Mouse (Mus musculus) forebrain, embryonic 16.5 days (tissue): ENCODE measurements around the gene Ttc30b. TPM values are rescaled to one million over a fixed set of nuclear protein-coding genes. Genes with fewer than 3 reads are reported as not detected.
"Not testable (repeated sequence)": the region's sequence is repeated elsewhere in the genome, so short reads cannot be mapped to it uniquely, and the experiment has no call there.

Experiments used
- ATAC-seq: fragments of 200-750 bp; cut with Nextera tagmentation; 2 replicates; pipeline ENCODE4 v1.8.0; 2017; ENCODE audit warnings: mild to moderate bottlenecking, moderate library complexity
- H3K27ac ChIP-seq: fragments of 300-500 bp; sonication (generic); 2 replicates; pipeline ENCODE4 v1.5.1; 2014; ENCODE audit warnings: low read length, control low read depth
- H3K27me3 ChIP-seq: fragments of 300-500 bp; sonication (generic); replicated peaks from 2 replicates; pipeline ENCODE4 v1.6.1; 2014; ENCODE audit warnings: low read length; ENCODE audit not compliant: control insufficient read depth, insufficient read depth
- H3K36me3 ChIP-seq: fragments of 300-500 bp; sonication (generic); 2 replicates; pipeline ENCODE4 v1.6.1; 2014; ENCODE audit not compliant: control insufficient read depth, insufficient read depth
- H3K4me1 ChIP-seq: fragments of 300-500 bp; sonication (generic); replicated peaks from 2 replicates; pipeline ENCODE4 v1.6.1; 2014; ENCODE audit warnings: low read length; ENCODE audit not compliant: control insufficient read depth, insufficient read depth
- H3K4me2 ChIP-seq: fragments of 300-500 bp; sonication (generic); 2 replicates; pipeline ENCODE4 v1.6.1; 2014; ENCODE audit warnings: mild to moderate bottlenecking, low read length, control low read depth
- H3K4me3 ChIP-seq: fragments of 300-500 bp; sonication (generic); replicated peaks from 2 replicates; pipeline ENCODE4 v1.5.1; 2014; ENCODE audit warnings: mild to moderate bottlenecking, low read length, control low read depth
- H3K9ac ChIP-seq: fragments of 300-500 bp; sonication (generic); replicated peaks from 2 replicates; pipeline ENCODE4 v1.6.1; 2014; ENCODE audit warnings: low read depth, low read length, control low read depth
- H3K9me3 ChIP-seq: fragments of 300-500 bp; sonication (generic); 2 replicates; pipeline ENCODE4 v1.6.1; 2016; ENCODE audit warnings: low read length; ENCODE audit not compliant: control insufficient read depth
- WGBS: fragments of 180-500 bp; shearing (Covaris S2); extraction: QIAGEN DNeasy Blood & Tissue Kit; methylation state at CpG from one replicate; pipeline ENCODE4 v1.1.7; 2014; 5-methylcytosine and 5-hydroxymethylcytosine counted together
- polyA plus RNA-seq: library from polyadenylated mRNA; unstranded; fragments of >200 nt; fragmentation: Nextera tagmentation; extraction: Ambion mirVana; gene quantifications from 2 replicates; pipeline ENCODE4 v1.2.1, GENCODE M21; 2015

The Ttc30b gene
- 19.6 and 22.0 TPM in 2 replicates for polyA plus RNA-seq

DNA sequence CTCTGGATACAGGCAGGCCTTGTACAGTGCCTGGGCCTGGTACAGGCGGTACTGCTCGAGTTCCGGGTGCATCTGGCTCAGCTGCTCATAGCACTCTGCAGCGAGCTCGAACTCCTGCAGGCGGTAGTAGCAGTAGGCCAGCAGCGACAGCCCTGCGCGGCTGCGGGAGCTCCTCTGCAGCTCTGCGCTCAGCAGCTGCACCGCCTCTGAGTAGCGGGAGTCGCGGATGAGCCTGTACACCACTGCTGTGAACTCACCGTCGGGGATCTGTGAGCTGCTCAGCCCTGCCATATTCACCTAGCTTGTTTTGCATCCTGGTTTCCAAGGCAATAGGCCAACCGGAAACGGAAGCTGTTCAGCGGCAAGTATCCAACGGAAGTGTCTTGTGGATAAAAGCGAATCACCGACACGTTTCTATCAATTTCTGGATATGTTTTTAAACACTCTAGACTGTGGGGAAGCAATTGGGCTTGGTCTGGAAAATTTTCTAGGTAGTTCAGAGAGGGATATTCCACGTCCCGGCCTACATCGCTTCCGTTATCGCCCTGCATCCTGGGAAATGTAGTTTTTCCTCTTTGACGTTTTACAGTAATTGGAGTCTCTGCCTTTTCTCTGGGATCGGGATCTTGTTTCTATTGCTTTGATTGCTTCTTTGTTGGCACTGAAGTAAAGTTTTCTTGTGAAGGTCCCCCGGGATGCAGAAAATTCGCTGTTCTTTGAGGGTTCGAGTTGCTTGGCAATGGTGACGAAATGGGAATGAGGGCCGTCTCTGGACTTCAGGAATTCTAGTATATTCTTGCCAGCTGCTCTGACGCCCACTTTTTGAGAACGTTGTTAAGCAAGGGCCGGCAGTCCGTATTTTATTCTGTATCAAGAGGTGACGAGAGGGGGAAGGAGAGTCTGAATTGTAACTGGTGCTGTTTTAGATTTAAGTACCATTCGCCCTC is at the start of gene Ttc30b:
Gene Ttc30b (minus strand): TSS at position 469 of the 947 bp plus-strand sequence.
- no peaks in the 10 kb centered on the region for H3K36me3 ChIP-seq
- H3K9ac ChIP-seq = peak within 1 kb of the TSS; percentile 66
- H3K9me3 ChIP-seq = no peaks in the 10 kb centered on the region
- peak within 1 kb of the TSS; percentile 60 for H3K4me3 ChIP-seq
- peaks cover 6% of the 10 kb centered on the region for H3K4me1 ChIP-seq
- peak within 1 kb of the TSS; percentile 69 for H3K4me2 ChIP-seq
- H3K27me3 ChIP-seq = no peaks in the 10 kb centered on the region
- ATAC-seq = peak; percentile 92
- 4% methylated on average over 35 of the region's 42 CpGs for WGBS
- peak within 1 kb of the TSS; percentile 92 for H3K27ac ChIP-seq

DNA sequence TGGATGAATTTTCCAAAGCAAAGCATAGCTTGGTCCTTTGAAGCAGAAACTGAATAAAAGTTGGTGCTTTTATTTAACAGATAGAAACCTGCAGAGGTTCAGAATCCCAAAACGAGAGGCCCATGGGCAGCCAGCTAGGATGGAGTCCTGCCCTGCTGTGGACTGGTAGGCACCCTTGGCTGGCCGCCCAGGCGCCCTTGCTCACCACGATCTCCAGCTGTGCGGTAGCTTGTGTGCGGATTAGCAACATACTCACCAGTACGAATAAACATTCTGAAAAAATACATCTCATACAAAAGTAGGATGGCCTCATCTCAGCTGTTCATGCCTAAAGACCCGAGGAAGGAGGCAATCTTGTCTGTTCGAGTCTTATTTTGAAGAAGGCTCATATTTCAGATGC is 49.4 kb upstream of the Ttc30b start:
- H3K4me3 ChIP-seq = no peak overlapping the region
- WGBS = 65% methylated on average over 9 of the region's 9 CpGs
- H3K9me3 ChIP-seq = no peaks in the 10 kb centered on the region
- H3K4me1 ChIP-seq = peaks cover 32% of the 10 kb centered on the region
- no peaks in the 10 kb centered on the region for H3K27me3 ChIP-seq
- no peaks in the 10 kb centered on the region for H3K36me3 ChIP-seq
- no peak overlapping the region for H3K9ac ChIP-seq
- no peak for ATAC-seq
- H3K4me2 ChIP-seq = no peak overlapping the region
- peak overlapping the region; percentile 79 for H3K27ac ChIP-seq

GRCm38 (mm10) chr2:75985124-75985523 is 46.7 kb upstream of the Ttc30b start:
- no peak overlapping the region for H3K9ac ChIP-seq
- peak; percentile 70 for ATAC-seq
- 0% methylated on average over 2 of the region's 2 CpGs for WGBS

DNA sequence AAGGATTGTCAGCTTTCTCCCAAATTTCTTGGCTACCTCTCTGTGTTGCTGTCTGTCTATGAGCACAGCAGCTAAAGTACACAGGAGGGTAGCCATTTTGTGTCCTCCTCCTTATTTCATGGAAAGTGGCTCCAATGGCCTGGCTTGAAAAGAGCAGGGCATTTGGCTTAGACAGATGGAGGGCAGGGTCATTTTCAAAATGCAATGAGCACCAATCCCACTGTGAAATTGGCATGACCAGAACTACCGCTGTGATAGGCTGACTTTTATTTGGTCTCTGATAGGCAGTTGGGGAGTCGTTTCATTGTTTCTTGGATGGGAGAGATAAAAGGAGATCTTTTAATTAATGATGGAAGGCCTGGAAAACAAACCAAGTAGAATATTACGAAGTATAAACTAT is 45.5 kb upstream of the Ttc30b start:
- WGBS = 85% methylated on average over 3 of the region's 3 CpGs
- H3K4me2 ChIP-seq = no peak overlapping the region
- peaks cover 18% of the 10 kb centered on the region for H3K4me1 ChIP-seq
- H3K4me3 ChIP-seq = no peak overlapping the region
- H3K9ac ChIP-seq = no peak overlapping the region
- no peak overlapping the region for H3K27ac ChIP-seq
- ATAC-seq = no peak
- no peaks in the 10 kb centered on the region for H3K36me3 ChIP-seq
- no peaks in the 10 kb centered on the region for H3K9me3 ChIP-seq
- H3K27me3 ChIP-seq = no peaks in the 10 kb centered on the region

More at GRCm38 (mm10) chr2:75985124-75985523, 46.7 kb upstream of the Ttc30b start:
- Histone ChIP-seq H3K4me3 (no peak overlapping the region), H3K4me2 (no peak overlapping the region), H3K27ac (peak overlapping the region; percentile 50; the same call in 1 of the 2 replicates), H3K36me3 (no peaks in the 10 kb centered on the region), H3K27me3 (no peaks in the 10 kb centered on the region), H3K4me1 (peaks cover 25% of the 10 kb centered on the region), H3K9me3 (no peaks in the 10 kb centered on the region)

GRCm38 (mm10) chr2:75983091-75983490 is 44.7 kb upstream of the Ttc30b start:
- Histone ChIP-seq H3K4me1 (peaks cover 11% of the 10 kb centered on the region), H3K27me3 (no peaks in the 10 kb centered on the region), H3K27ac (no peak overlapping the region), H3K4me2 (no peak overlapping the region), H3K9me3 (no peaks in the 10 kb centered on the region), H3K4me3 (no peak overlapping the region), H3K9ac (no peak overlapping the region), H3K36me3 (no peaks in the 10 kb centered on the region)
- 98% methylated on average over 3 of the region's 3 CpGs for WGBS
- ATAC-seq = no peak

GRCm38 (mm10) chr2:75982626-75983025 is 44.2 kb upstream of the Ttc30b start:
- no peaks in the 10 kb centered on the region for H3K36me3 ChIP-seq
- H3K4me3 ChIP-seq = no peak overlapping the region
- H3K27me3 ChIP-seq = no peaks in the 10 kb centered on the region
- H3K4me1 ChIP-seq = peaks cover 7% of the 10 kb centered on the region
- 98% methylated on average over 4 of the region's 4 CpGs for WGBS
- ATAC-seq = no peak
- H3K9me3 ChIP-seq = no peaks in the 10 kb centered on the region
- no peak overlapping the region for H3K4me2 ChIP-seq
- H3K9ac ChIP-seq = no peak overlapping the region
- no peak overlapping the region for H3K27ac ChIP-seq

- H3K27ac ChIP-seq, H3K36me3 ChIP-seq, H3K9me3 ChIP-seq, H3K27me3 ChIP-seq, H3K4me1 ChIP-seq: not testable (repeated sequence)
- H3K9ac ChIP-seq = peak within 1 kb of the TSS; percentile 63
- WGBS = 3% methylated on average over 30 of the region's 34 CpGs
- peak within 1 kb of the TSS; percentile 68 for H3K4me3 ChIP-seq
- peak within 1 kb of the TSS; percentile 70 for H3K4me2 ChIP-seq
- ATAC-seq = peak; percentile 83
These were observed 43.2 kb upstream of the Ttc30b start, which contains the start of gene Ttc30a1 for GRCm38 (mm10) chr2:75981440-75982081. Gene Ttc30a1, minus strand, starts transcription at chr2:75981967.

GRCm38 (mm10) chr2:75980933-75981439 is 42.6 kb upstream of the Ttc30b start:
- not testable (repeated sequence) for H3K27me3 ChIP-seq, H3K36me3 ChIP-seq, H3K9ac ChIP-seq, H3K27ac ChIP-seq, H3K4me1 ChIP-seq, H3K9me3 ChIP-seq
- 97% methylated on average over 13 of the region's 13 CpGs for WGBS
- peak overlapping the region; percentile 68 for H3K4me3 ChIP-seq
- peak; percentile 2; the same call in 1 of the 2 replicates for ATAC-seq
- H3K4me2 ChIP-seq = peak overlapping the region; percentile 70

DNA sequence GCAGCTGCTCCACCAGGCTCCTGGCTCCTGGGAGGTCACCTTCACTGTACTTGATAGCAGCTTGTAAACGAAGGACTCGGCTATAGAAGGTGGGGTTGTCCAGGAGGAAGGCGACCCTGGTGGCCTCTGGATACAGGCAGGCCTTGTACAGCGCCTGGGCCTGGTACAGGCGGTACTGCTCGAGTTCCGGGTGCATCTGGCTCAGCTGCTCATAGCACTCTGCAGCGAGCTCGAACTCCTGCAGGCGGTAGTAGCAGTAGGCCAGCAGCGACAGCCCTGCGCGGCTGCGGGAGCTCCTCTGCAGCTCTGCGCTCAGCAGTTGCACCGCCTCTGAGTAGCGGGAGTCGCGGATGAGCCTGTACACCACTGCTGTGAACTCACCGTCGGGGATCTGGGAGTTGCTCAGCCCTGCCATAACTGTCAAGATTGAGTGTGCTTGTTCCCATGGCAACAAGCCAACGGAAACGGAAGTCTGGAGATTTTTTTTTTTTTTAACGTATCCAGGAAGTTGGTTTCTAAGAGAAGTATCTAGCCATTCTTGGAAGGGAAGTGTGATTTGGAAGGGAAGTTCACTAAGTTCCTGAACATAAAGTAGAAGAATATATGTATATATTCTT is 39.5 kb upstream of the Ttc30b start, which contains the start of gene Ttc30a2:
Gene Ttc30a2 (minus strand): TSS at position 419 of the 617 bp plus-strand sequence.
- H3K9ac ChIP-seq, ATAC-seq, H3K36me3 ChIP-seq, H3K4me3 ChIP-seq, H3K9me3 ChIP-seq, H3K4me2 ChIP-seq, H3K4me1 ChIP-seq, H3K27me3 ChIP-seq, H3K27ac ChIP-seq: not testable (repeated sequence)
- WGBS = 26% methylated on average over 17 of the region's 24 CpGs
